Mouse (Mus musculus) lung, postnatal 10 days (tissue): ENCODE results near the gene Trpv1.
A peak's percentile ranks its signal among the peaks of the same experiment; 100 is the strongest.

Source experiments
- DNase-seq: peaks from one replicate; pipeline ENCODE4 v3.0.0; 2021

Trpv1 gene

GRCm38 (mm10) chr11:73236731-73237130, 2.6 kb downstream of the Trpv1 start:
- DNase-seq = no peak

- no peak for DNase-seq
Observed at GRCm38 (mm10) chr11:73242199-73242598, 8.1 kb downstream of the Trpv1 start.

- DNase-seq = no peak
Observed at GRCm38 (mm10) chr11:73242777-73243176, 8.7 kb downstream of the Trpv1 start.

- DNase-seq = no peak
Observed at GRCm38 (mm10) chr11:73257362-73257945, 23.4 kb downstream of the Trpv1 start.

- DNase-seq = no peak
Observed at GRCm38 (mm10) chr11:73258664-73259063, 24.6 kb downstream of the Trpv1 start.

GRCm38 (mm10) chr11:73260457-73260856, 26.4 kb downstream of the Trpv1 start:
- no peak for DNase-seq

- no peak for DNase-seq
Observed at GRCm38 (mm10) chr11:73261385-73261784, 27.3 kb downstream of the Trpv1 start.

- DNase-seq = no peak
Observed at GRCm38 (mm10) chr11:73267267-73267666, 33.2 kb downstream of the Trpv1 start, which contains the start of gene Trpv3. Trpv3 (plus strand) TSS chr11:73267388.

- no peak for DNase-seq
Observed at GRCm38 (mm10) chr11:73274821-73275220, 40.7 kb downstream of the Trpv1 start.

GRCm38 (mm10) chr11:73280710-73281109, 46.6 kb downstream of the Trpv1 start:
- peak; percentile 10 for DNase-seq

- peak; percentile 54 for DNase-seq
Observed at GRCm38 (mm10) chr11:73281528-73282027, 47.5 kb downstream of the Trpv1 start.

GRCm38 (mm10) chr11:73283369-73283768, 49.3 kb downstream of the Trpv1 start:
- DNase-seq = peak; percentile 72

- no peak for DNase-seq
Observed at GRCm38 (mm10) chr11:73283926-73284325, 49.8 kb downstream of the Trpv1 start.

- DNase-seq = no peak
Observed at GRCm38 (mm10) chr11:73284351-73284750, 50.3 kb downstream of the Trpv1 start.

- DNase-seq = no peak
Observed at GRCm38 (mm10) chr11:73289621-73290020, 55.5 kb downstream of the Trpv1 start.

- no peak for DNase-seq
Observed at GRCm38 (mm10) chr11:73303123-73303522, 69.0 kb downstream of the Trpv1 start.
